Mouse (Mus musculus) myocyte (in vitro differentiated cells): ENCODE measurements around the gene Crybb3.

Source experiments
- CEBPB ChIP-seq: IDR thresholded peaks from 2 replicates; pipeline ENCODE4 v1.6.1; 2011; ENCODE audit warnings: mild to moderate bottlenecking, moderate library complexity; ENCODE audit not compliant: poor library complexity, insufficient read depth, severe bottlenecking
- E2F4 ChIP-seq: IDR thresholded peaks from one replicate; pipeline ENCODE4 v1.6.1; 2011; ENCODE audit warnings: mild to moderate bottlenecking, control low read depth, moderate library complexity; ENCODE audit not compliant: insufficient read depth
- MAX ChIP-seq: IDR thresholded peaks from one replicate; pipeline ENCODE4 v1.6.1; 2011; ENCODE audit warnings: low read depth, mild to moderate bottlenecking, control low read depth
- MYOD1 ChIP-seq, 3 experiments: IDR thresholded peaks; one replicate each; pipeline ENCODE4 v1.6.1; 2011; ENCODE audit warnings: control low read depth in 2 of 3, low read depth in 2 of 3, mild to moderate bottlenecking in 2 of 3, moderate library complexity in 1 of 3; ENCODE audit not compliant: insufficient read length in 2 of 3, control insufficient read depth in 1 of 3
- POLR2A ChIP-seq: IDR thresholded peaks from one replicate; pipeline ENCODE4 v1.6.1; 2011; ENCODE audit warnings: low read depth, mild to moderate bottlenecking, control low read depth, moderate library complexity; ENCODE audit not compliant: insufficient read length
- POLR2AphosphoS2 ChIP-seq: IDR thresholded peaks from one replicate; pipeline ENCODE4 v1.6.1; 2011; ENCODE audit warnings: low read depth, control low read depth; ENCODE audit not compliant: insufficient read length
- REST ChIP-seq: IDR thresholded peaks from one replicate; pipeline ENCODE4 v1.6.1; 2011; ENCODE audit warnings: mild to moderate bottlenecking, control low read depth, moderate library complexity; ENCODE audit not compliant: insufficient read depth, insufficient read length
- TCF12 ChIP-seq: IDR thresholded peaks from one replicate; pipeline ENCODE4 v1.6.1; 2011; ENCODE audit warnings: mild to moderate bottlenecking, control low read depth; ENCODE audit not compliant: poor library complexity, insufficient read depth, severe bottlenecking
- TCF3 ChIP-seq: IDR thresholded peaks from one replicate; pipeline ENCODE4 v1.6.1; 2011; ENCODE audit warnings: low read depth, control low read depth; ENCODE audit not compliant: insufficient read length
- USF1 ChIP-seq: IDR thresholded peaks from one replicate; pipeline ENCODE4 v1.6.1; 2011; ENCODE audit warnings: low read depth, mild to moderate bottlenecking, control low read depth, moderate library complexity

GRCm38 (mm10) chr5:113090077-113090690 lies 8.8 kb upstream of the Crybb3 start:
- TF ChIP-seq USF1 (no peak), MAX (no peak), CEBPB (no peak), POLR2A (no peak), POLR2AphosphoS2 (no peak), MYOD1 (IDR thresholded peaks at IDR 0.05; ENCODE audit: control insufficient read depth in 1 of 3, insufficient read length in 2 of 3, low read depth in 2 of 3) (no peak), TCF3 (no peak), TCF12 (no peak), E2F4 (no peak), REST (no peak)
